Mouse (Mus musculus): ENCODE data around the gene Kcnj9.

DNA sequence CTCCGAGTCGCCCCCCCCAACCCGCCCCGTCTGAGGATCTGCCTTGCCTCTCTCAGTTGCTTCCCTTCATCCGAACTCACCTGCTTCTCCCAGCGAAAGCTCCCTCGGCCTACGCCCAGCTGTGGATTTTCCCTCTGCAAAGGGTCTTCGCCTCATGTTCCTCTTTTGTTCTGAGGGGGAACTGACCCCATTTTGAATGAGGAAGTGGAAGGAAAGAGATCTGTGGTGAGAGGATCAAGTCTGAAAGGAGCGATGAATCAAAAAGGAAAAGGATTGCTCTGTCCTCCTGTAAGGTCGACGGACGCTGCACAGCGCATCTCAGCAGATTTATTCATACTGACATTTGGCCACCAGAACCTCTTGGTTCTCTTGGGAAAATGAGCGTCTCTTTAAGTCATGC, 6.7 kb upstream of the Kcnj9 start:
- TF ChIP-seq CTCF (IDR thresholded peaks at IDR 0.05; ENCODE audit: control insufficient read depth, insufficient read depth, low read length) (no peak), POLR2A (IDR thresholded peaks at IDR 0.05; ENCODE audit: borderline replicate concordance, control insufficient read depth, low read depth, low read length) (no peak)

Data from bone marrow, adult 2 months (tissue).